Mouse (Mus musculus): ENCODE measurements around the gene Nrxn3. TPM values are rescaled to one million over a fixed set of nuclear protein-coding genes. Genes with fewer than 3 reads are reported as not detected.

Gene Nrxn3
- polyA plus RNA-seq, 1 experiment: 3.0 TPM

DNA sequence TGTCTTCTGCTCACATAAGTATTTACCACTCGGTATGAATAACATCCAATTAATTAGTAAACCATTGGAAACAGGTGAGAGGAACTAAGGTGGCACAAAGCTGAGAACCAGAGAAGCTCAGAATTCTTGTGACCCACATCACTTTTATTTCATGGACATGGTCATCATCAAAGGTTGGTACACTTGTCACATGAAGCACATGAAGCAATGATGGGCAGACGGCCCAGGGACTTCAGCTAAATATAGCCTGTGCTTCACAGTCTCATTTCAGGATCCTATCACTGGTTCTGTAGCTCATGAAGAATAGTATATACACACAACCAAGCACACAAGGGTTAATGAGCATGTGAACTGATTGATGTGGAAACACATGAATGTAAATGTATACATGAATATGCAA, 747.5 kb downstream of the Nrxn3 start:
- TF ChIP-seq POLR2A (IDR thresholded peaks at IDR 0.05; ENCODE audit: insufficient read length, low read depth) (no peak), POLR2AphosphoS2 (IDR thresholded peaks at IDR 0.05; ENCODE audit: insufficient read length, low read depth) (no peak), TCF3 (IDR thresholded peaks at IDR 0.05; ENCODE audit: insufficient read length, low read depth) (no peak), MAX (IDR thresholded peaks at IDR 0.05; ENCODE audit: low read depth) (no peak), USF1 (IDR thresholded peaks at IDR 0.05; ENCODE audit: low read depth) (no peak), TCF12 (IDR thresholded peaks at IDR 0.05; ENCODE audit: insufficient read depth, poor library complexity, severe bottlenecking) (no peak), MYOG (IDR thresholded peaks at IDR 0.05; ENCODE audit: control insufficient read depth in 1 of 3, insufficient read depth in 1 of 3, insufficient read length in 2 of 3, low read depth in 2 of 3) (no peak), REST (IDR thresholded peaks at IDR 0.05; ENCODE audit: insufficient read depth, insufficient read length) (no peak), SRF (IDR thresholded peaks at IDR 0.05; ENCODE audit: control insufficient read depth, insufficient read length, low read depth) (no peak), MYOD1 (IDR thresholded peaks at IDR 0.05; ENCODE audit: control insufficient read depth in 1 of 3, insufficient read length in 2 of 3, low read depth in 2 of 3) (no peak), E2F4 (IDR thresholded peaks at IDR 0.05; ENCODE audit: insufficient read depth) (no peak), CEBPB (IDR thresholded peaks at IDR 0.05; ENCODE audit: insufficient read depth, poor library complexity, severe bottlenecking) (no peak)
- H3ac ChIP-seq (ENCODE audit: control insufficient read depth, insufficient read length): no peak overlapping the region

GRCm38 (mm10) chr12:89471289-89471688, 748.6 kb downstream of the Nrxn3 start:
- H3K27me3 ChIP-seq (ENCODE audit: control insufficient read depth, insufficient read depth, insufficient read length): no peaks in the 10 kb centered on the region
- no peaks in the 10 kb centered on the region for H3K79me2 ChIP-seq (ENCODE audit: control insufficient read depth, insufficient read depth)
- no peak for TF ChIP-seq MAX (IDR thresholded peaks at IDR 0.05; ENCODE audit: low read depth)
- TF ChIP-seq E2F4 (IDR thresholded peaks at IDR 0.05; ENCODE audit: insufficient read depth): no peak
- no peak for TF ChIP-seq SRF (IDR thresholded peaks at IDR 0.05; ENCODE audit: control insufficient read depth, insufficient read length, low read depth)
- no peak for TF ChIP-seq MYOD1 (IDR thresholded peaks at IDR 0.05; ENCODE audit: control insufficient read depth in 1 of 3, insufficient read length in 2 of 3, low read depth in 2 of 3)
- no peak for TF ChIP-seq USF1 (IDR thresholded peaks at IDR 0.05; ENCODE audit: low read depth)
- no peak for TF ChIP-seq TCF3 (IDR thresholded peaks at IDR 0.05; ENCODE audit: insufficient read length, low read depth)
- no peak for TF ChIP-seq MYOG (IDR thresholded peaks at IDR 0.05; ENCODE audit: control insufficient read depth in 1 of 3, insufficient read depth in 1 of 3, insufficient read length in 2 of 3, low read depth in 2 of 3)
- TF ChIP-seq POLR2AphosphoS2 (IDR thresholded peaks at IDR 0.05; ENCODE audit: insufficient read length, low read depth): no peak
- no peak for TF ChIP-seq CEBPB (IDR thresholded peaks at IDR 0.05; ENCODE audit: insufficient read depth, poor library complexity, severe bottlenecking)
- TF ChIP-seq REST (IDR thresholded peaks at IDR 0.05; ENCODE audit: insufficient read depth, insufficient read length): no peak
- TF ChIP-seq TCF12 (IDR thresholded peaks at IDR 0.05; ENCODE audit: insufficient read depth, poor library complexity, severe bottlenecking): no peak
- TF ChIP-seq POLR2A (IDR thresholded peaks at IDR 0.05; ENCODE audit: insufficient read length, low read depth): no peak
- no peak overlapping the region for H3K4me2 ChIP-seq (ENCODE audit: low read depth)
- H3K36me3 ChIP-seq (ENCODE audit: control insufficient read depth, insufficient read depth): no peaks in the 10 kb centered on the region
- H3ac ChIP-seq (ENCODE audit: control insufficient read depth, insufficient read length): no peak overlapping the region
- H3K4me3 ChIP-seq: no peak overlapping the region

More for the DNA sequence above, 747.5 kb downstream of the Nrxn3 start:
- H3K79me2 ChIP-seq (ENCODE audit: control insufficient read depth, insufficient read depth): no peaks in the 10 kb centered on the region
- no peaks in the 10 kb centered on the region for H3K36me3 ChIP-seq (ENCODE audit: control insufficient read depth, insufficient read depth)
- H3K4me3 ChIP-seq: no peak overlapping the region
- no peak overlapping the region for H3K4me2 ChIP-seq (ENCODE audit: low read depth)
- H3K27me3 ChIP-seq (ENCODE audit: control insufficient read depth, insufficient read depth, insufficient read length): no peaks in the 10 kb centered on the region

DNA sequence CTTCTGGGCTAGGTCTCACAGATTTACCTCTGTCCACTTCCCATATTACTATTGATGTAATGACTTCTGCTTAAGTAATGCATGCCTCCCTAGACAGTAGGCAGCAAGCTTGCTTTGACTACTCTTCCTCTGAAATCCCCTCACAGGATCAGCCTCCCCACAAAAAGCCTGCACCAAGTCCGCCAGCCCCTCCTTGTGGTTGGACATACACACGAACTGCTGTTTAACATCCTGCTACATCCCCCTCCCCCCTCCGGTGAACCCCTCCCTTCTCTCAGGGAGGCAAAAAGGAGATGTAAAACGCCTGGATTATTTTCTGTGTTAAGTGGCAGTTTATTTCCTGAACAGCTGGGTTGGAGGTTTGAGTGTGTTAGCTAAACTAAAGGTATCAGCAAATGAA, 749.2 kb downstream of the Nrxn3 start:
- no peaks in the 10 kb centered on the region for H3K36me3 ChIP-seq (ENCODE audit: control insufficient read depth, insufficient read depth)
- TF ChIP-seq SRF (IDR thresholded peaks at IDR 0.05; ENCODE audit: control insufficient read depth, insufficient read length, low read depth): no peak
- TF ChIP-seq TCF3 (IDR thresholded peaks at IDR 0.05; ENCODE audit: insufficient read length, low read depth): no peak
- TF ChIP-seq MYOG (IDR thresholded peaks at IDR 0.05; ENCODE audit: control insufficient read depth in 1 of 3, insufficient read depth in 1 of 3, insufficient read length in 2 of 3, low read depth in 2 of 3): no peak
- no peak for TF ChIP-seq MAX (IDR thresholded peaks at IDR 0.05; ENCODE audit: low read depth)
- TF ChIP-seq MYOD1 (IDR thresholded peaks at IDR 0.05; ENCODE audit: control insufficient read depth in 1 of 3, insufficient read length in 2 of 3, low read depth in 2 of 3): no peak
- no peak for TF ChIP-seq POLR2A (IDR thresholded peaks at IDR 0.05; ENCODE audit: insufficient read length, low read depth)
- no peak for TF ChIP-seq POLR2AphosphoS2 (IDR thresholded peaks at IDR 0.05; ENCODE audit: insufficient read length, low read depth)
- TF ChIP-seq REST (IDR thresholded peaks at IDR 0.05; ENCODE audit: insufficient read depth, insufficient read length): no peak
- TF ChIP-seq E2F4 (IDR thresholded peaks at IDR 0.05; ENCODE audit: insufficient read depth): no peak
- TF ChIP-seq TCF12 (IDR thresholded peaks at IDR 0.05; ENCODE audit: insufficient read depth, poor library complexity, severe bottlenecking): no peak
- TF ChIP-seq CEBPB (IDR thresholded peaks at IDR 0.05; ENCODE audit: insufficient read depth, poor library complexity, severe bottlenecking): no peak
- no peak overlapping the region for H3K4me2 ChIP-seq (ENCODE audit: low read depth)
- no peaks in the 10 kb centered on the region for H3K27me3 ChIP-seq (ENCODE audit: control insufficient read depth, insufficient read depth, insufficient read length)
- H3K79me2 ChIP-seq (ENCODE audit: control insufficient read depth, insufficient read depth): no peaks in the 10 kb centered on the region
- H3K4me3 ChIP-seq: no peak overlapping the region
- H3ac ChIP-seq (ENCODE audit: control insufficient read depth, insufficient read length): no peak overlapping the region

- no peak overlapping the region for H3K4me2 ChIP-seq (ENCODE audit: low read depth)
- H3K27me3 ChIP-seq (ENCODE audit: control insufficient read depth, insufficient read depth, insufficient read length): no peaks in the 10 kb centered on the region
- no peaks in the 10 kb centered on the region for H3K36me3 ChIP-seq (ENCODE audit: control insufficient read depth, insufficient read depth)
- H3ac ChIP-seq (ENCODE audit: control insufficient read depth, insufficient read length): no peak overlapping the region
- H3K79me2 ChIP-seq (ENCODE audit: control insufficient read depth, insufficient read depth): no peaks in the 10 kb centered on the region
- H3K4me3 ChIP-seq: no peak overlapping the region
- TF ChIP-seq TCF12 (IDR thresholded peaks at IDR 0.05; ENCODE audit: insufficient read depth, poor library complexity, severe bottlenecking) (no peak), MYOG (IDR thresholded peaks at IDR 0.05; ENCODE audit: control insufficient read depth in 1 of 3, insufficient read depth in 1 of 3, insufficient read length in 2 of 3, low read depth in 2 of 3) (no peak), CEBPB (IDR thresholded peaks at IDR 0.05; ENCODE audit: insufficient read depth, poor library complexity, severe bottlenecking) (no peak), TCF3 (IDR thresholded peaks at IDR 0.05; ENCODE audit: insufficient read length, low read depth) (no peak), USF1 (IDR thresholded peaks at IDR 0.05; ENCODE audit: low read depth) (no peak)
These were observed 756.4 kb downstream of the Nrxn3 start for GRCm38 (mm10) chr12:89479096-89479495.

DNA sequence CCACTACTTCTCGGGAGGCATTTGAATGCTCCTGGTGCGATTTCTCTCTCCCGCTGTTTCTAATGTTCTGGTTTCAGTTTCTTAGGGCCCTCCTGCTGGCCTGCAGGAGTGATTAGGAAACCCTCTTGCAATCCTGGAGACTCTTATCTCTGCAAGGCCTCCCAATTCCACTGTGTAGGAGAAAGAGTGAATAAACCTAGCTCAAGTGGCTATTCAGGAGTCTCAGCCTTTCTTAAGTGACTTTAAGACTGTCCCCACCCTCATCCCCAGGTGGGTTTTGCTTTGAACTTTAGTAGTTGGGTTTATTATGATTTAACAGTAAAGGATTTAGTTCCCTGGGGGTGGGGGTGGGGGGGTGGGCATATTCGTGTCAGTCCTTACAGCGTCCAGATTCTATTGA, 759.5 kb downstream of the Nrxn3 start:
- H3K4me2 ChIP-seq (ENCODE audit: low read depth): no peak overlapping the region
- TF ChIP-seq POLR2A (IDR thresholded peaks at IDR 0.05; ENCODE audit: insufficient read length, low read depth): no peak
- TF ChIP-seq CEBPB (IDR thresholded peaks at IDR 0.05; ENCODE audit: insufficient read depth, poor library complexity, severe bottlenecking): no peak
- TF ChIP-seq USF1 (IDR thresholded peaks at IDR 0.05; ENCODE audit: low read depth): no peak
- no peak for TF ChIP-seq SRF (IDR thresholded peaks at IDR 0.05; ENCODE audit: control insufficient read depth, insufficient read length, low read depth)
- no peak for TF ChIP-seq E2F4 (IDR thresholded peaks at IDR 0.05; ENCODE audit: insufficient read depth)
- TF ChIP-seq MYOD1 (IDR thresholded peaks at IDR 0.05; ENCODE audit: control insufficient read depth in 1 of 3, insufficient read length in 2 of 3, low read depth in 2 of 3): no peak
- no peak for TF ChIP-seq TCF3 (IDR thresholded peaks at IDR 0.05; ENCODE audit: insufficient read length, low read depth)
- TF ChIP-seq TCF12 (IDR thresholded peaks at IDR 0.05; ENCODE audit: insufficient read depth, poor library complexity, severe bottlenecking): no peak
- no peak for TF ChIP-seq POLR2AphosphoS2 (IDR thresholded peaks at IDR 0.05; ENCODE audit: insufficient read length, low read depth)
- TF ChIP-seq REST (IDR thresholded peaks at IDR 0.05; ENCODE audit: insufficient read depth, insufficient read length): no peak
- no peak for TF ChIP-seq MYOG (IDR thresholded peaks at IDR 0.05; ENCODE audit: control insufficient read depth in 1 of 3, insufficient read depth in 1 of 3, insufficient read length in 2 of 3, low read depth in 2 of 3)
- no peak for TF ChIP-seq MAX (IDR thresholded peaks at IDR 0.05; ENCODE audit: low read depth)
- no peak overlapping the region for H3K4me3 ChIP-seq
- H3K79me2 ChIP-seq (ENCODE audit: control insufficient read depth, insufficient read depth): no peaks in the 10 kb centered on the region
- H3K36me3 ChIP-seq (ENCODE audit: control insufficient read depth, insufficient read depth): no peaks in the 10 kb centered on the region
- no peaks in the 10 kb centered on the region for H3K27me3 ChIP-seq (ENCODE audit: control insufficient read depth, insufficient read depth, insufficient read length)
- H3ac ChIP-seq (ENCODE audit: control insufficient read depth, insufficient read length): no peak overlapping the region
